Mouse (Mus musculus): ENCODE measurements around the gene Mrc2. TPM values are rescaled to one million over a fixed set of nuclear protein-coding genes. Genes with fewer than 3 reads are reported as not detected.

Gene Mrc2
- polyA plus RNA-seq, 1 experiment from 2014 or later, result 9.9 TPM

- H3K9me3 ChIP-seq, result no peaks in the 10 kb centered on the region
- WGBS, result 57% methylated on average over 12 of the region's 12 CpGs
- H3K4me2 ChIP-seq (replicated peaks), result no peak overlapping the region
- no peak overlapping the region for H3K9ac ChIP-seq
- H3K4me3 ChIP-seq (replicated peaks), result no peak overlapping the region
- no peaks in the 10 kb centered on the region for H3K36me3 ChIP-seq
- H3K4me1 ChIP-seq (replicated peaks), result peaks cover 22% of the 10 kb centered on the region
- peak overlapping the region; percentile 51; the same call in 1 of the 2 replicates for H3K27ac ChIP-seq
- no peaks in the 10 kb centered on the region for H3K27me3 ChIP-seq (replicated peaks)
- ATAC-seq, result no peak
Observed at GRCm38 (mm10) chr11:105312311-105312942, 20.0 kb downstream of the Mrc2 start.

- H3K36me3 ChIP-seq, result no peaks in the 10 kb centered on the region
- no peaks in the 10 kb centered on the region for H3K27me3 ChIP-seq (replicated peaks)
- H3K4me3 ChIP-seq (replicated peaks), result no peak overlapping the region
- no peak overlapping the region for H3K9ac ChIP-seq
- H3K27ac ChIP-seq, result no peak overlapping the region
- WGBS, result 35% methylated on average over 10 of the region's 10 CpGs
- peaks cover 22% of the 10 kb centered on the region for H3K4me1 ChIP-seq (replicated peaks)
- no peaks in the 10 kb centered on the region for H3K9me3 ChIP-seq
- 0 out of 2 replicates have a peak, but pooled peaks have one; percentile 12 for ATAC-seq
- no peak overlapping the region for H3K4me2 ChIP-seq (replicated peaks)
Observed at GRCm38 (mm10) chr11:105312972-105313632, 20.7 kb downstream of the Mrc2 start.

- H3K9me3 ChIP-seq, result no peaks in the 10 kb centered on the region
- WGBS, result 59% methylated on average over 8 of the region's 8 CpGs
- peaks cover 22% of the 10 kb centered on the region for H3K4me1 ChIP-seq (replicated peaks)
- H3K9ac ChIP-seq, result no peak overlapping the region
- no peak overlapping the region for H3K4me3 ChIP-seq (replicated peaks)
- no peaks in the 10 kb centered on the region for H3K27me3 ChIP-seq (replicated peaks)
- H3K4me2 ChIP-seq (replicated peaks), result no peak overlapping the region
- H3K27ac ChIP-seq, result no peak overlapping the region
- no peaks in the 10 kb centered on the region for H3K36me3 ChIP-seq
- ATAC-seq, result no peak
Observed at GRCm38 (mm10) chr11:105313633-105314014, 21.2 kb downstream of the Mrc2 start.

GRCm38 (mm10) chr11:105315296-105315695 is 22.9 kb downstream of the Mrc2 start:
- H3K27me3 ChIP-seq (replicated peaks), result no peaks in the 10 kb centered on the region
- H3K4me1 ChIP-seq (replicated peaks), result peaks cover 22% of the 10 kb centered on the region
- no peak for ATAC-seq
- no peaks in the 10 kb centered on the region for H3K36me3 ChIP-seq
- no peak overlapping the region for H3K27ac ChIP-seq
- no peak overlapping the region for H3K9ac ChIP-seq
- H3K4me2 ChIP-seq (replicated peaks), result no peak overlapping the region
- no peak overlapping the region for H3K4me3 ChIP-seq (replicated peaks)
- WGBS, result 82% methylated on average over 8 of the region's 8 CpGs
- H3K9me3 ChIP-seq, result no peaks in the 10 kb centered on the region

GRCm38 (mm10) chr11:105316121-105316520 is 23.7 kb downstream of the Mrc2 start:
- ATAC-seq, result no peak
- Histone ChIP-seq H3K4me1 (replicated peaks) (peaks cover 22% of the 10 kb centered on the region), H3K9ac (no peak overlapping the region), H3K27me3 (replicated peaks) (no peaks in the 10 kb centered on the region), H3K27ac (no peak overlapping the region), H3K36me3 (no peaks in the 10 kb centered on the region), H3K4me2 (replicated peaks) (no peak overlapping the region), H3K9me3 (no peaks in the 10 kb centered on the region), H3K4me3 (replicated peaks) (no peak overlapping the region)
- WGBS, result 96% methylated on average over 4 of the region's 4 CpGs

GRCm38 (mm10) chr11:105317769-105318168 is 25.3 kb downstream of the Mrc2 start:
- peaks cover 8% of the 10 kb centered on the region for H3K4me1 ChIP-seq (replicated peaks)
- H3K27me3 ChIP-seq (replicated peaks), result no peaks in the 10 kb centered on the region
- WGBS, result 86% methylated on average over 6 of the region's 6 CpGs
- no peak overlapping the region for H3K4me3 ChIP-seq (replicated peaks)
- no peaks in the 10 kb centered on the region for H3K9me3 ChIP-seq
- no peak overlapping the region for H3K9ac ChIP-seq
- no peaks in the 10 kb centered on the region for H3K36me3 ChIP-seq
- H3K27ac ChIP-seq, result no peak overlapping the region
- no peak overlapping the region for H3K4me2 ChIP-seq (replicated peaks)
- no peak for ATAC-seq

GRCm38 (mm10) chr11:105321090-105321489 is 28.6 kb downstream of the Mrc2 start:
- 72% methylated on average over 2 of the region's 2 CpGs for WGBS
- Histone ChIP-seq H3K9ac (no peak overlapping the region), H3K4me3 (replicated peaks) (no peak overlapping the region), H3K36me3 (no peaks in the 10 kb centered on the region), H3K4me2 (replicated peaks) (no peak overlapping the region), H3K9me3 (no peaks in the 10 kb centered on the region), H3K27me3 (replicated peaks) (no peaks in the 10 kb centered on the region), H3K4me1 (replicated peaks) (no peaks in the 10 kb centered on the region), H3K27ac (no peak overlapping the region)
- ATAC-seq, result no peak

- no peak for ATAC-seq
- WGBS, result 76% methylated on average over 5 of the region's 5 CpGs
- H3K4me2 ChIP-seq (replicated peaks), result no peak overlapping the region
- no peak overlapping the region for H3K27ac ChIP-seq
- H3K36me3 ChIP-seq, result no peaks in the 10 kb centered on the region
- no peaks in the 10 kb centered on the region for H3K9me3 ChIP-seq
- H3K9ac ChIP-seq, result no peak overlapping the region
- no peak overlapping the region for H3K4me3 ChIP-seq (replicated peaks)
- no peaks in the 10 kb centered on the region for H3K4me1 ChIP-seq (replicated peaks)
- no peaks in the 10 kb centered on the region for H3K27me3 ChIP-seq (replicated peaks)
Observed at GRCm38 (mm10) chr11:105323530-105323929, 31.1 kb downstream of the Mrc2 start.

GRCm38 (mm10) chr11:105327101-105327500 is 34.7 kb downstream of the Mrc2 start:
- H3K27ac ChIP-seq, result no peak overlapping the region
- H3K36me3 ChIP-seq, result no peaks in the 10 kb centered on the region
- H3K9ac ChIP-seq, result no peak overlapping the region
- 91% methylated on average over 3 of the region's 3 CpGs for WGBS
- H3K4me2 ChIP-seq (replicated peaks), result no peak overlapping the region
- no peak for ATAC-seq
- H3K9me3 ChIP-seq, result no peaks in the 10 kb centered on the region
- peaks cover 6% of the 10 kb centered on the region for H3K4me1 ChIP-seq (replicated peaks)
- no peaks in the 10 kb centered on the region for H3K27me3 ChIP-seq (replicated peaks)
- H3K4me3 ChIP-seq (replicated peaks), result no peak overlapping the region

- H3K27me3 ChIP-seq (replicated peaks), result no peaks in the 10 kb centered on the region
- no peak for ATAC-seq
- no peak overlapping the region for H3K27ac ChIP-seq
- WGBS, result 72% methylated on average over 9 of the region's 9 CpGs
- no peak overlapping the region for H3K9ac ChIP-seq
- H3K36me3 ChIP-seq, result no peaks in the 10 kb centered on the region
- peaks cover 6% of the 10 kb centered on the region for H3K4me1 ChIP-seq (replicated peaks)
- no peaks in the 10 kb centered on the region for H3K9me3 ChIP-seq
- no peak overlapping the region for H3K4me3 ChIP-seq (replicated peaks)
- no peak overlapping the region for H3K4me2 ChIP-seq (replicated peaks)
Observed at GRCm38 (mm10) chr11:105329962-105330361, 37.5 kb downstream of the Mrc2 start.

GRCm38 (mm10) chr11:105331129-105331528 is 38.7 kb downstream of the Mrc2 start:
- no peak for ATAC-seq
- Histone ChIP-seq H3K4me1 (replicated peaks) (peaks cover 6% of the 10 kb centered on the region), H3K27me3 (replicated peaks) (no peaks in the 10 kb centered on the region), H3K4me2 (replicated peaks) (no peak overlapping the region), H3K36me3 (no peaks in the 10 kb centered on the region), H3K4me3 (replicated peaks) (no peak overlapping the region), H3K9me3 (no peaks in the 10 kb centered on the region), H3K27ac (no peak overlapping the region), H3K9ac (no peak overlapping the region)
- 87% methylated on average over 3 of the region's 3 CpGs for WGBS

- H3K36me3 ChIP-seq, result no peaks in the 10 kb centered on the region
- no peak overlapping the region for H3K4me3 ChIP-seq (replicated peaks)
- H3K9ac ChIP-seq, result no peak overlapping the region
- H3K27me3 ChIP-seq (replicated peaks), result no peaks in the 10 kb centered on the region
- 29% methylated on average over 10 of the region's 10 CpGs for WGBS
- H3K4me1 ChIP-seq (replicated peaks), result peaks cover 6% of the 10 kb centered on the region
- H3K9me3 ChIP-seq, result no peaks in the 10 kb centered on the region
- no peak overlapping the region for H3K4me2 ChIP-seq (replicated peaks)
- no peak overlapping the region for H3K27ac ChIP-seq
- ATAC-seq, result 0 out of 2 replicates have a peak, but pooled peaks have one; percentile 22
Observed at GRCm38 (mm10) chr11:105331732-105332131, 39.3 kb downstream of the Mrc2 start.

- Histone ChIP-seq H3K36me3 (no peaks in the 10 kb centered on the region), H3K27ac (no peak overlapping the region), H3K9me3 (no peaks in the 10 kb centered on the region), H3K9ac (no peak overlapping the region), H3K4me2 (replicated peaks) (no peak overlapping the region), H3K4me1 (replicated peaks) (peaks cover 6% of the 10 kb centered on the region), H3K4me3 (replicated peaks) (no peak overlapping the region), H3K27me3 (replicated peaks) (no peaks in the 10 kb centered on the region)
- 71% methylated on average over 8 of the region's 8 CpGs for whole genome bisulfite sequencing
- no peak for ATAC-seq
Observed at GRCm38 (mm10) chr11:105332468-105332867, 40.0 kb downstream of the Mrc2 start.

Measured in intestine, embryonic 15.5 days (tissue).